Mouse (Mus musculus) spleen, adult 2 months (tissue): Measurements from ENCODE around the gene Ceacam19. TPM values are rescaled to one million over a fixed set of nuclear protein-coding genes. Genes with fewer than 3 reads are reported as not detected.

Source experiments
- DNase-seq, 2 experiments: peaks; one replicate each; pipeline versions ENCODE4 v3.0.0 to v3.0.0-alpha.2; 2012 to 2021; ENCODE audit warnings: low spot score in 2 of 2, low read depth in 1 of 2
- H3K27ac ChIP-seq: fragments of 200-500 bp; 2 replicates; pipeline ENCODE4 v1.5.1; 2012; ENCODE audit warnings: low read length, inconsistent platforms; ENCODE audit not compliant: insufficient read depth
- H3K27me3 ChIP-seq: fragments of 200-500 bp; 2 replicates; pipeline ENCODE4 v1.6.1; 2012; ENCODE audit warnings: mild to moderate bottlenecking, moderate library complexity, low read length, inconsistent platforms; ENCODE audit not compliant: control insufficient read depth, insufficient read depth
- H3K36me3 ChIP-seq: fragments of 200-500 bp; 2 replicates; pipeline ENCODE4 v1.6.1; 2012; ENCODE audit warnings: mild to moderate bottlenecking, low read length, inconsistent platforms; ENCODE audit not compliant: control insufficient read depth, insufficient read depth
- H3K4me1 ChIP-seq: fragments of 200-500 bp; 2 replicates; pipeline ENCODE4 v1.6.1; 2011; ENCODE audit warnings: inconsistent platforms; ENCODE audit not compliant: control insufficient read depth, insufficient read depth, insufficient read length
- H3K4me3 ChIP-seq: fragments of 200-500 bp; 2 replicates; pipeline ENCODE4 v1.5.1; 2011; ENCODE audit warnings: mild to moderate bottlenecking, inconsistent platforms; ENCODE audit not compliant: insufficient read depth, insufficient read length; ENCODE audit errors: extremely low read depth
- CTCF ChIP-seq: fragments of 200-500 bp; IDR thresholded peaks from 2 replicates; pipeline ENCODE4 v1.5.1; 2011; ENCODE audit warnings: mild to moderate bottlenecking, inconsistent platforms; ENCODE audit not compliant: insufficient read depth, insufficient read length, insufficient replicate concordance; ENCODE audit errors: extremely low read depth
- POLR2A ChIP-seq: fragments of 200-500 bp; IDR thresholded peaks from 2 replicates; pipeline ENCODE4 v1.6.1; 2011; ENCODE audit warnings: low read depth, low read length, inconsistent platforms
- WGBS: fragments of 180-500 bp; shearing (Covaris S2); methylation state at CpG from one replicate; pipeline ENCODE4 v1.1.7; 2018; 5-methylcytosine and 5-hydroxymethylcytosine counted together
- polyA plus RNA-seq: library from polyadenylated mRNA; depleted of rRNA; stranded (reverse); fragments of >200 nt; gene quantifications from 2 replicates; pipeline ENCODE4 v1.2.3, GENCODE M21; 2012; rRNA removed

Gene Ceacam19
- polyA plus RNA-seq, 1 experiment = 0.09 TPM

- TF ChIP-seq CTCF (no peak), POLR2A (no peak)
- H3K27ac ChIP-seq = no peak overlapping the region
- H3K27me3 ChIP-seq = no peaks in the 10 kb centered on the region
- H3K36me3 ChIP-seq = no peaks in the 10 kb centered on the region
- peaks cover 21% of the 10 kb centered on the region; the same call in 1 of the 2 replicates for H3K4me1 ChIP-seq
- DNase-seq = no peak
- H3K4me3 ChIP-seq = no peak overlapping the region
- WGBS = 90% methylated on average over 4 of the region's 4 CpGs
Observed at GRCm38 (mm10) chr7:19840371-19840770, 47.4 kb downstream of the Ceacam19 start.

GRCm38 (mm10) chr7:19836843-19837242 lies 50.9 kb downstream of the Ceacam19 start:
- DNase-seq = no peak

GRCm38 (mm10) chr7:19834055-19834454 lies 53.7 kb downstream of the Ceacam19 start:
- Histone ChIP-seq H3K27me3 (no peaks in the 10 kb centered on the region), H3K4me3 (no peak overlapping the region), H3K36me3 (no peaks in the 10 kb centered on the region), H3K4me1 (peaks cover 7% of the 10 kb centered on the region; the same call in 1 of the 2 replicates), H3K27ac (no peak overlapping the region)
- TF ChIP-seq CTCF = no peak
- no peak for DNase-seq
- WGBS = 87% methylated on average over 3 of the region's 3 CpGs

More at GRCm38 (mm10) chr7:19836843-19837242, 50.9 kb downstream of the Ceacam19 start:
- no peak overlapping the region for H3K27ac ChIP-seq
- no peaks in the 10 kb centered on the region for H3K27me3 ChIP-seq
- H3K36me3 ChIP-seq = no peaks in the 10 kb centered on the region
- H3K4me1 ChIP-seq = peaks cover 5% of the 10 kb centered on the region; the same call in 1 of the 2 replicates
- TF ChIP-seq POLR2A (no peak), CTCF (no peak)
- H3K4me3 ChIP-seq = no peak overlapping the region
- WGBS = 53% methylated on average over 3 of the region's 3 CpGs

GRCm38 (mm10) chr7:19831837-19832236 lies 55.9 kb downstream of the Ceacam19 start:
- Histone ChIP-seq H3K27ac (no peak overlapping the region), H3K27me3 (no peaks in the 10 kb centered on the region), H3K36me3 (no peaks in the 10 kb centered on the region), H3K4me1 (peaks cover 7% of the 10 kb centered on the region; the same call in 1 of the 2 replicates), H3K4me3 (no peak overlapping the region)
- TF ChIP-seq POLR2A (no peak), CTCF (no peak)
- 68% methylated on average over 9 of the region's 9 CpGs for WGBS
- no peak for DNase-seq

GRCm38 (mm10) chr7:19830682-19831156 lies 57.0 kb downstream of the Ceacam19 start:
- H3K36me3 ChIP-seq = no peaks in the 10 kb centered on the region
- WGBS = 18% methylated on average over 13 of the region's 13 CpGs
- H3K4me3 ChIP-seq = no peak overlapping the region
- no peak overlapping the region; the same call in 1 of the 2 replicates for H3K27ac ChIP-seq
- H3K27me3 ChIP-seq = no peaks in the 10 kb centered on the region
- TF ChIP-seq CTCF = no peak
- no peak for TF ChIP-seq POLR2A
- DNase-seq = peak in 1 of 2 experiments; percentile 51
- peaks cover 7% of the 10 kb centered on the region; the same call in 1 of the 2 replicates for H3K4me1 ChIP-seq

- Histone ChIP-seq H3K27ac (no peak overlapping the region), H3K4me3 (no peak overlapping the region), H3K4me1 (peaks cover 12% of the 10 kb centered on the region; the same call in 1 of the 2 replicates), H3K36me3 (no peaks in the 10 kb centered on the region), H3K27me3 (no peaks in the 10 kb centered on the region)
- DNase-seq = no peak
- TF ChIP-seq CTCF (no peak), POLR2A (no peak)
- WGBS = 89% methylated on average over 3 of the region's 3 CpGs
Observed at GRCm38 (mm10) chr7:19829694-19830093, 58.1 kb downstream of the Ceacam19 start.

GRCm38 (mm10) chr7:19826756-19827155 lies 61.0 kb downstream of the Ceacam19 start:
- H3K36me3 ChIP-seq = no peaks in the 10 kb centered on the region
- peak overlapping the region; percentile 26; the same call in 1 of the 2 replicates for H3K27ac ChIP-seq
- 83% methylated on average over 6 of the region's 6 CpGs for WGBS
- no peak overlapping the region for H3K4me3 ChIP-seq
- TF ChIP-seq CTCF = no peak
- TF ChIP-seq POLR2A = no peak
- no peak for DNase-seq
- no peaks in the 10 kb centered on the region for H3K27me3 ChIP-seq
- H3K4me1 ChIP-seq = peaks cover 31% of the 10 kb centered on the region

Other genes starting within 250 kb of the Ceacam19 start
- gene Clptm1, start 222.9 kb downstream of the Ceacam19 start, polyA plus RNA-seq = 76.3 and 78.9 TPM in 2 replicates
- gene Apoc2, start 210.0 kb downstream of the Ceacam19 start, polyA plus RNA-seq = 1.2 and 5.5 TPM in 2 replicates
- not detected in 2 replicates for gene Gm44805, start 206.5 kb downstream of the Ceacam19 start, polyA plus RNA-seq
- gene Apoc4, start 206.5 kb downstream of the Ceacam19 start, polyA plus RNA-seq = 0.25 and 0.28 TPM in 2 replicates
- 4.3 and 6.7 TPM in 2 replicates for gene Apoc1, start 195.3 kb downstream of the Ceacam19 start, polyA plus RNA-seq
- 1,613 and 1,762 TPM in 2 replicates for gene Apoe, start 188.8 kb downstream of the Ceacam19 start, polyA plus RNA-seq
- 51.1 and 66.8 TPM in 2 replicates for gene Tomm40, start 172.5 kb downstream of the Ceacam19 start, polyA plus RNA-seq
- 23.3 and 24.4 TPM in 2 replicates for gene Nectin2, start 137.5 kb downstream of the Ceacam19 start, polyA plus RNA-seq
- gene Bcam, start 116.9 kb downstream of the Ceacam19 start, polyA plus RNA-seq = 30.1 and 39.8 TPM in 2 replicates
- 1.4 TPM in 2 replicates for gene Cblc, start 91.2 kb downstream of the Ceacam19 start, polyA plus RNA-seq
- gene Bcl3, start 65.2 kb downstream of the Ceacam19 start, polyA plus RNA-seq = 102 and 149 TPM in 2 replicates
- gene Gm19345, start 36.0 kb downstream of the Ceacam19 start, polyA plus RNA-seq = 0.45 TPM in 1 of 2 replicates, not detected in the other
- 17.0 and 21.7 TPM in 2 replicates for gene Ceacam16, start 26.7 kb downstream of the Ceacam19 start, polyA plus RNA-seq
- gene Pvr, start 33.2 kb upstream of the Ceacam19 start, polyA plus RNA-seq = 6.6 and 8.0 TPM in 2 replicates
- gene Igsf23, start 62.8 kb upstream of the Ceacam19 start, polyA plus RNA-seq = 1.2 and 3.9 TPM in 2 replicates
- not detected in 2 replicates for gene Ceacam20, start 77.4 kb upstream of the Ceacam19 start, polyA plus RNA-seq
- gene Nlrp9b, start 103.5 kb upstream of the Ceacam19 start, polyA plus RNA-seq = not detected in 2 replicates
- not detected in 2 replicates for gene Vmn1r91, start 211.7 kb upstream of the Ceacam19 start, polyA plus RNA-seq
- not detected in 2 replicates for gene Gm16442, start 234.6 kb upstream of the Ceacam19 start, polyA plus RNA-seq